Mouse (Mus musculus) colon, adult 2 months (tissue): Measurements from ENCODE around the gene Reps2. TPM values are rescaled to one million over a fixed set of nuclear protein-coding genes. Genes with fewer than 3 reads are reported as not detected.

ENCODE experiments used
- polyA plus RNA-seq: library from polyadenylated mRNA; depleted of rRNA; stranded (reverse); fragments of >200 nt; gene quantifications from 2 replicates; pipeline ENCODE4 v1.2.3, GENCODE M21; 2012; rRNA removed

Gene Reps2
- 1.9 and 2.0 TPM in 2 replicates for polyA plus RNA-seq

GRCm38 (mm10) chrX:162643091-162643788, at the start of gene Reps2:
TSS of gene Reps2 (minus strand) at chrX:162643649.

Other genes starting within 250 kb of the Reps2 start
- 31.8 and 35.2 TPM in 2 replicates for gene Rbbp7, start 116.8 kb upstream of the Reps2 start, polyA plus RNA-seq
- gene Txlng, start 185.8 kb upstream of the Reps2 start, polyA plus RNA-seq, result 1.2 TPM in 2 replicates
- gene Syap1, start 244.8 kb upstream of the Reps2 start, polyA plus RNA-seq, result 10.6 and 12.3 TPM in 2 replicates